In genomic region chr1:92849491-92849890, GRCm38 (mm10) we compare ENCODE assay signal across 8 mouse cellular contexts. TPM values are rescaled to one million over a fixed set of nuclear protein-coding genes. Genes with fewer than 3 reads are reported as not detected.
DNase-seq lines count a peak whose midpoint lies in the region; ATAC-seq lines count a peak whose summit lies in the region.

No protein-coding gene starts in this region.

- H3K4me2 ChIP-seq in midbrain, embryonic 13.5 days (replicated peaks) = peak overlapping the region; percentile 72

- H3K36me3 ChIP-seq in hindbrain, embryonic 10.5 days = peaks cover 56% of the 10 kb centered on the region
- peaks cover 27% of the 10 kb centered on the region for H3K36me3 ChIP-seq in midbrain, embryonic 13.5 days

- WGBS in hindbrain, embryonic 10.5 days = 82% methylated on average over 2 of the region's 2 CpGs
- 80% methylated on average over 2 of the region's 2 CpGs for WGBS in midbrain, embryonic 13.5 days

- no peaks in the 10 kb centered on the region for H3K27me3 ChIP-seq in hindbrain, embryonic 10.5 days (ENCODE audit: insufficient read depth, poor library complexity, severe bottlenecking)
- H3K27me3 ChIP-seq in midbrain, embryonic 13.5 days = no peaks in the 10 kb centered on the region

- peak; percentile 38 for DNase-seq in CD4-positive, CD25-positive, alpha-beta regulatory T cell, adult 2 months (ENCODE audit: low read depth, low spot score)
- DNase-seq in ES-CJ7 (ENCODE audit: low read depth, low spot score) (peak; percentile 63), adipocyte (ENCODE audit: low spot score) (no peak)
- DNase-seq in hindbrain, embryonic 10.5 days (ENCODE audit: low spot score) = no peak
- DNase-seq in spleen, postnatal 10 days (ENCODE audit: low spot score in 2 of 2) = no peak
- DNase-seq in kidney, adult 8-10 months = no peak

- H3K4me3 ChIP-seq in hindbrain, embryonic 10.5 days = no peak overlapping the region
- peak overlapping the region; percentile 60 for H3K4me3 ChIP-seq in midbrain, embryonic 13.5 days (replicated peaks)

- ATAC-seq in CD4-positive, CD25-positive, alpha-beta regulatory T cell, adult 4 months = no peak
- ATAC-seq in midbrain, embryonic 13.5 days = no peak

- peak overlapping the region; percentile 83 for H3K27ac ChIP-seq in hindbrain, embryonic 10.5 days
- peak overlapping the region; percentile 94 for H3K27ac ChIP-seq in midbrain, embryonic 13.5 days

- H3K4me1 ChIP-seq in hindbrain, embryonic 10.5 days (replicated peaks) = peaks cover 53% of the 10 kb centered on the region
- peaks cover 69% of the 10 kb centered on the region for H3K4me1 ChIP-seq in midbrain, embryonic 13.5 days (replicated peaks)

- peak overlapping the region; percentile 89 for H3K9ac ChIP-seq in midbrain, embryonic 13.5 days (replicated peaks)

- H3K9me3 ChIP-seq in hindbrain, embryonic 10.5 days = no peaks in the 10 kb centered on the region
- H3K9me3 ChIP-seq in midbrain, embryonic 13.5 days = no peaks in the 10 kb centered on the region

RNA-seq across cellular contexts. Expression of gene Gpc1, which starts 18.0 kb away (rescaled TPM):
- polyA plus RNA-seq in CD4-positive, CD25-positive, alpha-beta regulatory T cell, adult 4 months (2017; shearing (Covaris generic)) = 1 to 10 TPM; 2.0 to 3.0 TPM
- 72.1 and 76.0 TPM in 2 replicates for polyA plus RNA-seq in hindbrain, embryonic 10.5 days (2016; fragmentation: Nextera tagmentation; extraction: Ambion mirVana)
- 55.8 and 67.7 TPM in 2 replicates for polyA plus RNA-seq in midbrain, embryonic 13.5 days (2015; fragmentation: Nextera tagmentation; extraction: Ambion mirVana)

RNA-seq across cellular contexts. Expression of gene Ankmy1, which starts 53.2 kb away (rescaled TPM):
- 1 to 10 TPM in 1 of 2 experiments, under 1 TPM in 1; 0.65 to 1.1 TPM for polyA plus RNA-seq in CD4-positive, CD25-positive, alpha-beta regulatory T cell, adult 4 months (2017; shearing (Covaris generic))
- 0.29 and 0.30 TPM in 2 replicates for polyA plus RNA-seq in hindbrain, embryonic 10.5 days (2016; fragmentation: Nextera tagmentation; extraction: Ambion mirVana)
- polyA plus RNA-seq in midbrain, embryonic 13.5 days (2015; fragmentation: Nextera tagmentation; extraction: Ambion mirVana) = 0.72 and 1.0 TPM in 2 replicates

RNA-seq across cellular contexts. Expression of gene Dusp28, which starts 57.3 kb away (rescaled TPM):
- polyA plus RNA-seq in CD4-positive, CD25-positive, alpha-beta regulatory T cell, adult 4 months (2017; shearing (Covaris generic)) = 1 to 10 TPM; 4.2 to 4.4 TPM
- polyA plus RNA-seq in hindbrain, embryonic 10.5 days (2016; fragmentation: Nextera tagmentation; extraction: Ambion mirVana) = 10.8 and 11.1 TPM in 2 replicates
- polyA plus RNA-seq in midbrain, embryonic 13.5 days (2015; fragmentation: Nextera tagmentation; extraction: Ambion mirVana) = 15.7 and 16.3 TPM in 2 replicates

Comparison
In these comparisons a context has a peak if more than half of its experiments do, and no peak if none do; other contexts are left out.
1. DNase-seq: peak in CD4-positive, CD25-positive, alpha-beta regulatory T cell, adult 2 months (single experiment) and ES-CJ7 (single experiment); none in hindbrain, embryonic 10.5 days (single experiment), adipocyte (single experiment), spleen, postnatal 10 days (0 of 2) and kidney, adult 8-10 months (0 of 2).
2. RNA of gene Gpc1, which starts 18.0 kb away (polyA plus RNA-seq): 72.1 to 76.0 TPM in hindbrain, embryonic 10.5 days and 55.8 to 67.7 TPM in midbrain, embryonic 13.5 days; 2.0 to 3.0 TPM in CD4-positive, CD25-positive, alpha-beta regulatory T cell, adult 4 months; every median in the first group is over 10 times any median in the second.